Mouse (Mus musculus) monocyte, adult 2 months (primary cell): ENCODE results near the gene Serpine2.
A peak's percentile ranks its signal among the peaks of the same experiment; 100 is the strongest.

Experiments used
- DNase-seq, 2 experiments: peaks; one replicate each; pipeline ENCODE4 v3.0.0; 2022; ENCODE audit warnings: low spot score in 2 of 2, low read depth in 1 of 2

The Serpine2 gene

GRCm38 (mm10) chr1:79819296-79819879, 41.6 kb downstream of the Serpine2 start:
- DNase-seq, result no peak

GRCm38 (mm10) chr1:79815446-79815845, 45.5 kb downstream of the Serpine2 start:
- DNase-seq, result no peak

GRCm38 (mm10) chr1:79809447-79809846, 51.5 kb downstream of the Serpine2 start:
- no peak for DNase-seq

- DNase-seq, result no peak
Measured at GRCm38 (mm10) chr1:79806865-79807264, 54.1 kb downstream of the Serpine2 start.

- DNase-seq, result no peak
Measured at GRCm38 (mm10) chr1:79803614-79804013, 57.4 kb downstream of the Serpine2 start.

GRCm38 (mm10) chr1:79802858-79803427, 58.0 kb downstream of the Serpine2 start:
- no peak for DNase-seq

GRCm38 (mm10) chr1:79797084-79797483, 63.9 kb downstream of the Serpine2 start:
- DNase-seq, result no peak

GRCm38 (mm10) chr1:79786267-79786927, 74.6 kb downstream of the Serpine2 start:
- no peak for DNase-seq

- no peak for DNase-seq
Measured at GRCm38 (mm10) chr1:79782433-79782832, 78.5 kb downstream of the Serpine2 start.

DNA sequence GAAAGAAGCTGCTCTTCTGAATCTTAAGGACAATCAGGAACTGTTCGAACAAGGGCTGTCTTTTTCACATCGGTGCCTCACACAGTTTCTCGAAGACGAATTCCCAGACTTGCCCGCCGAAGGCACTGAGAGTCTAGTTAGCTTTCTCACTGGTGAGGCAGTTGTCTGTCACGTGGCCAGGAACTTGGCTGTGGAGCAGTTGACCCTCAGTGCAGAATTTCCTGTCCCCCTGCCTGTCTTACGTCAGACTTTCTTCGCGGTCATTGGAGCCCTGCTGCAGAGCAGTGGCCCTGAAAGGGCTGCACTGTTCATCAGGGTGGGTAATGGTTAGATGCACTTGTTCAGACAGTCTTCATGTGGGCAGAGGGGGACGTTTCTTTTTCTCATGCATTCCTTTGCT, 83.0 kb downstream of the Serpine2 start:
- no peak for DNase-seq

GRCm38 (mm10) chr1:79775927-79776458, 85.0 kb downstream of the Serpine2 start, which contains the start of the genes Mrpl44 and Wdfy1:
Gene Mrpl44, plus strand, starts transcription at chr1:79776018.
Gene Wdfy1, minus strand, starts transcription at chr1:79776143.
- peak; percentile 94 for DNase-seq

DNA sequence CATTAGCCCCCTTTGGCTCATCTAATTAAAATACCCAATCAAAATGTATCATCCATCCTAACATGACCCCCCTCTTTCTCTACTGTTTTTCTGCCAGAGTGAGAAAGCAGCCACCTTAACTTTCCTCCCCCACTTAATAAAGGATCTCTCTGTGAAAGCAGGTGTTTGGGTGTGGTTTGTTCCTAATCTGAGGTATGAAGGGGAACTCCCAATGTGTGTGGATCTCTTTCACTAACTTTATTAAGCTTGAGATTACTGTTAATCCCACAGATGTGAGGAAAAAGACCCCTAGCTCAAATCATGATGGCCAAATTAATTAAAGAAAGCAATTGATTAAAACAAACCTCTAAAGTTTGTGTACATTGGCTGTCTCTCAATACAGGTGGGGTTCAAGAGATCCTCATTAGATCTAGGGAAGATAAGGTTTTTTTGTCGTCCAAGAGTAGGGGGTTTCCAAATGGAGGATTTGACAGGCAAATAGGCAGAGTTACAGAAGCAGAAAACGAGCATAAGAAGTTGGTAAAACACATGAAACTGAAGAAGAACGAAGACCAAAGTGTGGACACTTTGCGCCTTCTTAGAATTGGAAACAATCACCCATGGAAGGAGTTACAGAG, 86.7 kb downstream of the Serpine2 start:
- no peak for DNase-seq

DNA sequence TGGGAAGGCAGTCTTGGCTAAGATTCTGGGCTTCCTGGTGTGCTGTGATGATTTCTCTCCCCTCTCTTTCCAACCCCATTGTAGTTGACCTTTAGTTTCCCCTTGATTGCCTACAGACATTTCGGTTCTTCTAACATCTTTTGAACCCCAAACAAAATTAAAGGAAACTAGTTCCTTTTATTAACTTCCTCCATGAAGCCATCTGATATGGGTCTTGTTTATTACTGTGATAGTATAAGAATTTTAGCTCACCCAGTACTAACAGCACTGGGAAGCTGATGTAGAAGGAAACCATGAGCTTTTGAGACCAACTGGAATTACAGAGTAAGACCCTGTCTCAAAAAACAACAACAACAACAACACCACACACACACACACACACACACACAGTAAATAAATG, 92.7 kb downstream of the Serpine2 start:
- DNase-seq, result no peak

GRCm38 (mm10) chr1:79764483-79764882, 96.5 kb downstream of the Serpine2 start:
- DNase-seq, result no peak

DNA sequence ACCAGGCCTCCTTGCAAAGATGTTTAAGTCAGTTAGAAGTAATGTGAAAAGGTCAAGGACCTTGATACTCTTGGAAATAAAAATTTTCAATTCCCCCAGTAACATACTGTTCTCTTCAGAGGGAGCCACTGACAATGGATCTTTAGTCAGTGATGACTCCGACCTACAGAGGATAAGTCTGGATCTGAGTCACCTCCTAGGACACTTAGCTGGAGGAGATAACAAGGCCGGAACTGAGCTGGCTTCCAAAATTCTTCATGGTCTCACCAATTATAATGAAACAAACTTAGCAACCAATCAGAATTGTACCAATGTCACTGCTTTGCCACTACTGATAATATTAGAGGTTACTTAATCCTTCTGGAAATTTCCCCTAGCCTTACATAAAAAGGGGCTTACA, 96.9 kb downstream of the Serpine2 start:
- DNase-seq, result no peak

DNA sequence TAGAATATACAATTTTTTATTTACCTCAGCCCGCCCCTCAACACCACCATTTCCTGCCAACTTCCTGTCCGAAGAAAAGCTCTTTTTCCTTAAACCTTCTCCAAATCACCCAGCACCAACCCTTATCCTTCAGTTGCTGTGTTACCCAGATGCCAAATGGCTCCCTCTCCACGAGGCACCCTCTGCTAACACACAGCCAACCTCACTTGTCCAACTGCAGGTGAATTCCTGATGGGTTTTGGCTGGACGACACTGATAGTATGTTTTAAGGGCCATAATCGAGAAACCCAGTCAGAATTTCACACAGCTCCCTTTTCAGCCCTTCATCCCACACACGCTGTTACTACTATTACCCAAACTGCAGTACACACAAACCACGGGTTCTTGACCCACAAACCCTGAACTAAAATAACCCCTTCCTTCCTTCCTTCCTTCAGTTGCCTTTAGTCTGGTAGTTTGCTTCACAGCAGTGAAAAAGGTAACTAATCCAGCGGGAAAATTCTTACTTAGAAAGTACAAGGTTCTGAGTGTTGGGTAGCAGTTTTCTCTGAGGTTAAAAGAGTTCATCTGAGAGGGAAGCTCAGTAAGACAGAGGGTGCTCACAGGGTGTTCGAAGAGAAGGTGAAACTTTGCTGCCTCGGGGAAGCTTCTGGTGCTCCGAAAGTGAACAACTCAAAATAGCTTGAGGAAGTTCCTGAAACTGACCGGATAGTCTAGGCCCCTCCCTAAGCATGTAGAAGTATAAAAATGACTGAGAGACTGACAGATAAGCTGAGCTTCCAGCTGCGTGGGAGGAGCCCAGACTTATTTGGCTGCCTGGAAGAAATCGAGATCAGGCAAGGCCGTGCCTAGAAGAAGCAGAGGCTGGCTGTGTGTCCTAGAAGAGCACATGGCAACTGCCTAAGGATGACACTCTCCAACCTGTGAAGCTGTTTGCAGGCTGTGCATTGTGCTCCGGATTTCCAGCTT, 98.4 kb downstream of the Serpine2 start:
- DNase-seq, result no peak

- no peak for DNase-seq
Measured at GRCm38 (mm10) chr1:79761917-79762271, 99.1 kb downstream of the Serpine2 start.

DNA sequence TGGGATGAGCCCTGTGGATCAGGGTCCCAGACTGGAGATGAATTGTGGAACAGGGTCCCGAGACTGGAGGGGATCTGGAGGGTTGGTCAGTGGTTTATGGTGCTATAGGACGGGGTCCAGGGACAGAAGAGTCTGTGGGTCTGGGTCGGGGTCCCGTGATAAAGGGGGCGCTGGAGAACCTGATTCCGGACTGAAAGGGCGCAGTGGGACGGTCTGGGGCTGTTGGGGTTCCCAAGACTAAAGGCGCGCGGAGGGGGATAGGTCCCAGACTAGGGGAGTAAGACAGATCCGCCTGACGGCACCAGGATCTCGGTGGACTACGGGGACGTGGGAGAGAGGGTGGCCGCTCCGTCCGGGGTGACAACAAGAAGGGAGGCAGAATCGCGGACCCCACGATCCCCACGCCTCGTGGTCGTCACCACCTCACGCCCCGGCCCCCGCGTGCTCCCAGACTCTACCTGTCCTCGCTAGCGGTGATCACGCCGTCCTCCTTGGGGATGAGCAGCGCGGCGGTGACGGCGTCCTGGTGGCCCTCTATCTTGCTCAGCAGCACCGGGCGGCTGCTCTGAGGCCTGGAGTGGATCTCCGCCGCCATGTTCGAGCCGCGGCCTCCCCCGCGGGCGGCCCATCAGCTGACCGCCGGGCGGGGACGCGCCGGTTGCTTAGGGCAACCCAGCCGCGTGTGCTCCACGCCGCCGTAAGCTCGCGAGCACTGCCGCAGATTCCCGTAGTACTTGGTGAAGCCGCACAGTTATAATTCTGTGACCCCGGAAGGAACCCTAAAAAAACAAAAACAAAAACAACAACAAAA, 99.7 kb downstream of the Serpine2 start:
- DNase-seq, result peak in 1 of 2 experiments; percentile 67

DNA sequence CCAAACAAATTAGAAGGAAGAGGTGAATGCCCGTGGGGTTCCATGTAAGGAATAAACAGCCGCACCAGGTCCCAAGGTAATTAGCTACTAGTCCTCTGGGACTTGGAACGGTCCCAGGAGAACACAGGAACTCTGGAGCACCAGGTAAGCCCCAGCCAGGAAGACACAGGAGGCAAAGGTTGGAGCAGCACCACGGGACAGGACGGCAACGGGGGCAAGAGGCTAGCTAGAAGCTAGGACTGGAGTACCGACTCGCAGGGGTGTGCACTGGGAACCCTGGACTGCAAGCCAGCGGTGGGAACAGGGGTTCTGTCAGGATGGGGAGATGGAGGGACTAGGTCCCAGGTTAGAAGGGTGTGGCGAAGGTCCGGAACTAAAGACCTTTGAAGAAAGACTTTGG, 100.3 kb downstream of the Serpine2 start:
- no peak for DNase-seq

DNA sequence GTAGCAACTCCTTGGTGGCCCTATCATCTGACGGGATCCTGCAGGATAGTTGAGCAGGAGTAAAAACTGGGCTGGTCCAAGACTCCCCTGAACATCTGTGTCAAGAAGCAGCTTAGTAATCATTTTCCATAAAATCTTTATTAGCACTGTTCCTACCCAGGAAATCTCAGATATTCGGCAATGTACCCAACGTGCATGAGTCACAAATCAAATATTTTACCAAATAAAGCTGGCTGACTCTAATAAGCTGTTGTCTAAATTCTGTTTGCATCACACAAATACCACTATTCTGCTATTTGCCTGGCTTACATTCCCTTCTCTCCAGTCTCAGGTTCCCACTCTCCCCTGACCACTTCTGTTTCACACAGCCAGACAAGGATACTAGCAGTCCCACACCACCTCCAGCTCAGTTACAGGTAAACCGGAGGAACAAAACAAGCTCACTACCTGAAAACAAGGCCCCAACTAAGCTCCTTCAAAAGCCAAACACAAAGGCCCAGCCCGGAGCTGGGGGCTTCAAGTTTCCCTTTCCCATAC, 101.5 kb downstream of the Serpine2 start:
- no peak for DNase-seq
